Mouse (Mus musculus) hindbrain, embryonic 14.5 days (tissue): Measurements from ENCODE around the gene Tcf3. TPM values are rescaled to one million over a fixed set of nuclear protein-coding genes. Genes with fewer than 3 reads are reported as not detected.

Experiments used
- ATAC-seq: fragments of 200-750 bp; cut with Nextera tagmentation; 2 replicates; pipeline ENCODE4 v1.8.0; 2017; ENCODE audit warnings: moderate number of reproducible peaks, mild to moderate bottlenecking, moderate TSS enrichment, moderate library complexity; ENCODE audit not compliant: low FRiP score
- DNase-seq: peaks from one replicate; pipeline ENCODE4 v3.0.0-alpha.2; 2015; ENCODE audit warnings: low spot score
- H3K27ac ChIP-seq: fragments of 300-500 bp; sonication (generic); 2 replicates; pipeline ENCODE4 v1.5.1; 2014; ENCODE audit warnings: mild to moderate bottlenecking, moderate library complexity
- H3K27me3 ChIP-seq: fragments of 300-500 bp; sonication (generic); 2 replicates; pipeline ENCODE4 v1.6.1; 2014; ENCODE audit warnings: mild to moderate bottlenecking, low read length, mixed read lengths; ENCODE audit not compliant: control insufficient read depth, insufficient read depth
- H3K36me3 ChIP-seq: fragments of 300-500 bp; sonication (generic); replicated peaks from 2 replicates; pipeline ENCODE4 v1.6.1; 2014; ENCODE audit not compliant: control insufficient read depth, insufficient read depth
- H3K4me1 ChIP-seq: fragments of 300-500 bp; sonication (generic); replicated peaks from 2 replicates; pipeline ENCODE4 v1.6.1; 2014; ENCODE audit warnings: antibody characterized with exemption, low read length, mixed read lengths; ENCODE audit not compliant: control insufficient read depth, insufficient read depth
- H3K4me2 ChIP-seq: fragments of 300-500 bp; sonication (generic); replicated peaks from 2 replicates; pipeline ENCODE4 v1.6.1; 2014; ENCODE audit warnings: mild to moderate bottlenecking, moderate library complexity
- H3K4me3 ChIP-seq: fragments of 300-500 bp; sonication (generic); replicated peaks from 2 replicates; pipeline ENCODE4 v1.5.1; 2014; ENCODE audit warnings: mild to moderate bottlenecking, low read length
- H3K9ac ChIP-seq: fragments of 300-500 bp; sonication (generic); 2 replicates; pipeline ENCODE4 v1.6.1; 2014
- H3K9me3 ChIP-seq: fragments of 300-500 bp; sonication (generic); 2 replicates; pipeline ENCODE4 v1.6.1; 2016; ENCODE audit warnings: low read length; ENCODE audit not compliant: control insufficient read depth
- WGBS: fragments of 180-500 bp; shearing (Covaris S2); extraction: QIAGEN DNeasy Blood & Tissue Kit; methylation state at CpG from one replicate; pipeline ENCODE4 v1.1.7; 2014; 5-methylcytosine and 5-hydroxymethylcytosine counted together
- polyA plus RNA-seq: library from polyadenylated mRNA; unstranded; fragments of >200 nt; fragmentation: Nextera tagmentation; extraction: Ambion mirVana; gene quantifications from 2 replicates; pipeline ENCODE4 v1.2.1, GENCODE M21; 2014

The Tcf3 gene
- polyA plus RNA-seq, 1 experiment from 2014 or later = 41.3 TPM

- Histone ChIP-seq H3K4me3 (peak overlapping the region; percentile 92), H3K9ac (peak overlapping the region; percentile 92), H3K4me2 (peak overlapping the region; percentile 62), H3K27ac (peak overlapping the region; percentile 53), H3K4me1 (peaks cover 21% of the 10 kb centered on the region), H3K36me3 (peaks cover 43% of the 10 kb centered on the region), H3K9me3 (no peaks in the 10 kb centered on the region), H3K27me3 (no peaks in the 10 kb centered on the region)
- DNase-seq (no peak), ATAC-seq (no peak)
- 21% methylated on average over 15 of the region's 16 CpGs for WGBS
Measured at GRCm38 (mm10) chr10:80431570-80432386, 1.7 kb downstream of the Tcf3 start.

- Histone ChIP-seq H3K27ac (no peak overlapping the region), H3K4me1 (peaks cover 21% of the 10 kb centered on the region), H3K9me3 (no peaks in the 10 kb centered on the region), H3K36me3 (peaks cover 56% of the 10 kb centered on the region), H3K9ac (no peak overlapping the region), H3K4me3 (no peak overlapping the region), H3K27me3 (no peaks in the 10 kb centered on the region), H3K4me2 (peak overlapping the region; percentile 62; the same call in 1 of the 2 replicates)
- 71% methylated on average over 7 of the region's 8 CpGs for WGBS
- ATAC-seq (no peak), DNase-seq (no peak)
Measured at GRCm38 (mm10) chr10:80430375-80430980, 3.0 kb downstream of the Tcf3 start.

- 83% methylated on average over 8 of the region's 8 CpGs for WGBS
- peaks cover 62% of the 10 kb centered on the region for H3K36me3 ChIP-seq
Measured at GRCm38 (mm10) chr10:80429800-80430199, 3.6 kb downstream of the Tcf3 start.

GRCm38 (mm10) chr10:80425041-80425440, 8.4 kb downstream of the Tcf3 start:
- no peak for ATAC-seq
- H3K36me3 ChIP-seq = peaks cover 78% of the 10 kb centered on the region

More at GRCm38 (mm10) chr10:80429800-80430199, 3.6 kb downstream of the Tcf3 start:
- DNase-seq (no peak), ATAC-seq (no peak)
- Histone ChIP-seq H3K9me3 (no peaks in the 10 kb centered on the region), H3K4me2 (no peak overlapping the region), H3K4me1 (peaks cover 21% of the 10 kb centered on the region), H3K27ac (no peak overlapping the region), H3K4me3 (no peak overlapping the region), H3K9ac (no peak overlapping the region), H3K27me3 (no peaks in the 10 kb centered on the region)

GRCm38 (mm10) chr10:80423562-80423961, 9.9 kb downstream of the Tcf3 start:
- no peak overlapping the region for H3K9ac ChIP-seq
- peaks cover 78% of the 10 kb centered on the region for H3K36me3 ChIP-seq
- no peaks in the 10 kb centered on the region for H3K27me3 ChIP-seq
- ATAC-seq (no peak), DNase-seq (no peak)
- no peak overlapping the region for H3K4me2 ChIP-seq
- 43% methylated on average over 4 of the region's 4 CpGs for WGBS
- H3K27ac ChIP-seq = peak overlapping the region; percentile 80
- H3K4me1 ChIP-seq = peaks cover 22% of the 10 kb centered on the region; the same call in 1 of the 2 replicates
- H3K4me3 ChIP-seq = no peak overlapping the region
- no peaks in the 10 kb centered on the region for H3K9me3 ChIP-seq

More at GRCm38 (mm10) chr10:80425041-80425440, 8.4 kb downstream of the Tcf3 start:
- no peak for DNase-seq
- no peak overlapping the region for H3K9ac ChIP-seq
- H3K4me3 ChIP-seq = no peak overlapping the region
- peaks cover 14% of the 10 kb centered on the region; the same call in 1 of the 2 replicates for H3K4me1 ChIP-seq
- no peaks in the 10 kb centered on the region for H3K27me3 ChIP-seq
- 94% methylated on average over 3 of the region's 3 CpGs for WGBS
- H3K4me2 ChIP-seq = no peak overlapping the region
- H3K27ac ChIP-seq = no peak overlapping the region
- H3K9me3 ChIP-seq = no peaks in the 10 kb centered on the region

- Histone ChIP-seq H3K4me3 (no peak overlapping the region), H3K36me3 (peaks cover 79% of the 10 kb centered on the region), H3K27me3 (no peaks in the 10 kb centered on the region), H3K9ac (peak overlapping the region; percentile 32), H3K9me3 (no peaks in the 10 kb centered on the region), H3K27ac (peak overlapping the region; percentile 80), H3K4me2 (peak overlapping the region; percentile 19), H3K4me1 (peaks cover 23% of the 10 kb centered on the region; the same call in 1 of the 2 replicates)
- ATAC-seq = 0 out of 2 replicates have a peak, but pooled peaks have one; percentile 24
- DNase-seq = no peak
- WGBS = 75% methylated on average over 9 of the region's 9 CpGs
Measured at GRCm38 (mm10) chr10:80421651-80422472, 11.6 kb downstream of the Tcf3 start.

- ATAC-seq (no peak), DNase-seq (no peak)
- H3K27ac ChIP-seq = peak overlapping the region; percentile 80; the same call in 1 of the 2 replicates
- no peak overlapping the region for H3K4me2 ChIP-seq
- peaks cover 79% of the 10 kb centered on the region for H3K36me3 ChIP-seq
- H3K4me1 ChIP-seq = peaks cover 23% of the 10 kb centered on the region; the same call in 1 of the 2 replicates
- no peaks in the 10 kb centered on the region for H3K9me3 ChIP-seq
- no peaks in the 10 kb centered on the region for H3K27me3 ChIP-seq
- WGBS = 95% methylated on average over 8 of the region's 8 CpGs
- H3K4me3 ChIP-seq = no peak overlapping the region
- H3K9ac ChIP-seq = no peak overlapping the region
Measured at GRCm38 (mm10) chr10:80421208-80421607, 12.2 kb downstream of the Tcf3 start.

GRCm38 (mm10) chr10:80420729-80421128, 12.7 kb downstream of the Tcf3 start:
- Histone ChIP-seq H3K9me3 (no peaks in the 10 kb centered on the region), H3K9ac (no peak overlapping the region), H3K4me1 (peaks cover 23% of the 10 kb centered on the region; the same call in 1 of the 2 replicates), H3K4me3 (no peak overlapping the region), H3K27ac (no peak overlapping the region), H3K36me3 (peaks cover 79% of the 10 kb centered on the region), H3K4me2 (no peak overlapping the region), H3K27me3 (no peaks in the 10 kb centered on the region)
- DNase-seq (no peak), ATAC-seq (no peak)
- 90% methylated on average over 10 of the region's 10 CpGs for WGBS
